Mouse (Mus musculus) embryonic facial prominence, embryonic 14.5 days (tissue): ENCODE measurements around the gene Jade1. TPM values are rescaled to one million over a fixed set of nuclear protein-coding genes. Genes with fewer than 3 reads are reported as not detected.

Experiments used
- ATAC-seq: fragments of 200-750 bp; cut with Nextera tagmentation; 2 replicates; pipeline ENCODE4 v1.8.0; 2017; ENCODE audit warnings: low read depth, moderate number of reproducible peaks, moderate TSS enrichment
- DNase-seq: peaks from one replicate; pipeline ENCODE4 v3.0.0-alpha.2; 2015; ENCODE audit warnings: low spot score
- H3K27ac ChIP-seq: fragments of 300-500 bp; sonication (generic); replicated peaks from 2 replicates; pipeline ENCODE4 v1.5.1; 2014; ENCODE audit warnings: low read depth, mild to moderate bottlenecking, low read length, moderate library complexity
- H3K27me3 ChIP-seq: fragments of 300-500 bp; sonication (generic); replicated peaks from 2 replicates; pipeline ENCODE4 v1.6.1; 2014; ENCODE audit warnings: low read length; ENCODE audit not compliant: control insufficient read depth, insufficient read depth
- H3K36me3 ChIP-seq: fragments of 300-500 bp; sonication (generic); 2 replicates; pipeline ENCODE4 v1.6.1; 2014; ENCODE audit warnings: low read length, mixed read lengths; ENCODE audit not compliant: control insufficient read depth, insufficient read depth
- H3K4me1 ChIP-seq: fragments of 300-500 bp; sonication (generic); 2 replicates; pipeline ENCODE4 v1.6.1; 2014; ENCODE audit warnings: antibody characterized with exemption, low read length; ENCODE audit not compliant: control insufficient read depth, insufficient read depth
- H3K4me2 ChIP-seq: fragments of 300-500 bp; sonication (generic); 2 replicates; pipeline ENCODE4 v1.6.1; 2014; ENCODE audit warnings: low read depth, mild to moderate bottlenecking, low read length, moderate library complexity, mixed read lengths
- H3K4me3 ChIP-seq: fragments of 300-500 bp; sonication (generic); 2 replicates; pipeline ENCODE4 v1.5.1; 2014; ENCODE audit warnings: low read depth, mild to moderate bottlenecking, low read length
- H3K9ac ChIP-seq: fragments of 300-500 bp; sonication (generic); 2 replicates; pipeline ENCODE4 v1.6.1; 2014; ENCODE audit warnings: low read depth, mild to moderate bottlenecking, low read length, moderate library complexity, mixed read lengths
- H3K9me3 ChIP-seq: fragments of 300-500 bp; sonication (generic); 2 replicates; pipeline ENCODE4 v1.6.1; 2016; ENCODE audit warnings: low read length; ENCODE audit not compliant: control insufficient read depth
- WGBS: fragments of 180-500 bp; shearing (Covaris S2); extraction: QIAGEN DNeasy Blood & Tissue Kit; methylation state at CpG from one replicate; pipeline ENCODE4 v1.1.7; 2014; 5-methylcytosine and 5-hydroxymethylcytosine counted together
- polyA plus RNA-seq: library from polyadenylated mRNA; unstranded; fragments of >200 nt; fragmentation: Nextera tagmentation; extraction: Ambion mirVana; gene quantifications from 2 replicates; pipeline ENCODE4 v1.2.1, GENCODE M21; 2014

The Jade1 gene
- polyA plus RNA-seq, 1 experiment from 2014 or later, result 16.1 TPM

GRCm38 (mm10) chr3:41575971-41576370 lies 20.4 kb downstream of the Jade1 start:
- Histone ChIP-seq H3K4me1 (no peaks in the 10 kb centered on the region), H3K9me3 (no peaks in the 10 kb centered on the region), H3K36me3 (no peaks in the 10 kb centered on the region), H3K9ac (no peak overlapping the region), H3K4me2 (no peak overlapping the region), H3K4me3 (no peak overlapping the region), H3K27ac (no peak overlapping the region), H3K27me3 (no peaks in the 10 kb centered on the region)
- DNase-seq, result peak; percentile 5
- no peak for ATAC-seq
- WGBS, result 76% methylated on average over 5 of the region's 5 CpGs

- no peak overlapping the region for H3K9ac ChIP-seq
- WGBS, result 92% methylated on average over 2 of the region's 2 CpGs
- no peaks in the 10 kb centered on the region for H3K4me1 ChIP-seq
- H3K4me2 ChIP-seq, result no peak overlapping the region
- DNase-seq, result no peak
- no peaks in the 10 kb centered on the region for H3K27me3 ChIP-seq
- ATAC-seq, result no peak
- no peak overlapping the region for H3K4me3 ChIP-seq
- H3K9me3 ChIP-seq, result no peaks in the 10 kb centered on the region
- no peak overlapping the region for H3K27ac ChIP-seq
- H3K36me3 ChIP-seq, result no peaks in the 10 kb centered on the region
Measured at GRCm38 (mm10) chr3:41577240-41577639, 21.7 kb downstream of the Jade1 start.

GRCm38 (mm10) chr3:41579873-41580272 lies 24.3 kb downstream of the Jade1 start:
- DNase-seq, result no peak
- H3K27ac ChIP-seq, result no peak overlapping the region
- 55% methylated on average over 4 of the region's 4 CpGs for WGBS
- H3K4me3 ChIP-seq, result no peak overlapping the region
- no peaks in the 10 kb centered on the region for H3K9me3 ChIP-seq
- no peak for ATAC-seq
- no peaks in the 10 kb centered on the region for H3K36me3 ChIP-seq
- H3K4me1 ChIP-seq, result no peaks in the 10 kb centered on the region
- no peak overlapping the region for H3K9ac ChIP-seq
- no peaks in the 10 kb centered on the region for H3K27me3 ChIP-seq
- no peak overlapping the region for H3K4me2 ChIP-seq

GRCm38 (mm10) chr3:41580401-41581323 lies 25.1 kb downstream of the Jade1 start:
- H3K4me1 ChIP-seq, result no peaks in the 10 kb centered on the region
- DNase-seq (no peak), ATAC-seq (no peak)
- H3K36me3 ChIP-seq, result no peaks in the 10 kb centered on the region
- no peak overlapping the region for H3K27ac ChIP-seq
- no peak overlapping the region for H3K4me3 ChIP-seq
- WGBS, result 49% methylated on average over 14 of the region's 14 CpGs
- H3K9me3 ChIP-seq, result no peaks in the 10 kb centered on the region
- no peak overlapping the region for H3K9ac ChIP-seq
- no peak overlapping the region for H3K4me2 ChIP-seq
- H3K27me3 ChIP-seq, result no peaks in the 10 kb centered on the region

- WGBS, result 48% methylated on average over 8 of the region's 8 CpGs
- H3K36me3 ChIP-seq, result no peaks in the 10 kb centered on the region
- no peaks in the 10 kb centered on the region for H3K27me3 ChIP-seq
- DNase-seq, result no peak
- no peak overlapping the region for H3K4me2 ChIP-seq
- no peaks in the 10 kb centered on the region for H3K4me1 ChIP-seq
- no peaks in the 10 kb centered on the region for H3K9me3 ChIP-seq
- no peak overlapping the region for H3K27ac ChIP-seq
- H3K4me3 ChIP-seq, result no peak overlapping the region
- no peak overlapping the region for H3K9ac ChIP-seq
- ATAC-seq, result no peak
Measured at GRCm38 (mm10) chr3:41581436-41581835, 25.9 kb downstream of the Jade1 start.

GRCm38 (mm10) chr3:41582256-41582655 lies 26.7 kb downstream of the Jade1 start:
- WGBS, result 75% methylated on average over 7 of the region's 7 CpGs
- no peak overlapping the region for H3K27ac ChIP-seq
- DNase-seq (no peak), ATAC-seq (no peak)
- H3K27me3 ChIP-seq, result no peaks in the 10 kb centered on the region
- H3K9me3 ChIP-seq, result no peaks in the 10 kb centered on the region
- no peak overlapping the region for H3K9ac ChIP-seq
- H3K4me1 ChIP-seq, result no peaks in the 10 kb centered on the region
- no peaks in the 10 kb centered on the region for H3K36me3 ChIP-seq
- no peak overlapping the region for H3K4me3 ChIP-seq
- H3K4me2 ChIP-seq, result no peak overlapping the region

- no peak overlapping the region for H3K27ac ChIP-seq
- no peaks in the 10 kb centered on the region for H3K27me3 ChIP-seq
- H3K4me2 ChIP-seq, result no peak overlapping the region
- H3K4me1 ChIP-seq, result 0 out of 2 replicates have a peak, but pooled peaks cover 6% of the 10 kb centered on the region
- ATAC-seq, result no peak
- H3K4me3 ChIP-seq, result no peak overlapping the region
- no peak overlapping the region for H3K9ac ChIP-seq
- WGBS, result 93% methylated on average over 13 of the region's 14 CpGs
- no peak for DNase-seq
- H3K9me3 ChIP-seq, result no peaks in the 10 kb centered on the region
- no peaks in the 10 kb centered on the region for H3K36me3 ChIP-seq
Measured at GRCm38 (mm10) chr3:41583092-41583491, 27.6 kb downstream of the Jade1 start.

- DNase-seq (no peak), ATAC-seq (no peak)
- H3K9me3 ChIP-seq, result no peaks in the 10 kb centered on the region
- H3K36me3 ChIP-seq, result no peaks in the 10 kb centered on the region
- no peak overlapping the region for H3K27ac ChIP-seq
- 75% methylated on average over 4 of the region's 4 CpGs for WGBS
- H3K4me2 ChIP-seq, result no peak overlapping the region
- H3K4me3 ChIP-seq, result no peak overlapping the region
- no peak overlapping the region for H3K9ac ChIP-seq
- H3K27me3 ChIP-seq, result no peaks in the 10 kb centered on the region
- H3K4me1 ChIP-seq, result peaks cover 9% of the 10 kb centered on the region; the same call in 1 of the 2 replicates
Measured at GRCm38 (mm10) chr3:41583621-41584020, 28.1 kb downstream of the Jade1 start.

- H3K9me3 ChIP-seq, result no peaks in the 10 kb centered on the region
- no peak overlapping the region for H3K9ac ChIP-seq
- no peaks in the 10 kb centered on the region for H3K27me3 ChIP-seq
- no peak overlapping the region for H3K4me2 ChIP-seq
- no peaks in the 10 kb centered on the region for H3K36me3 ChIP-seq
- no peak for ATAC-seq
- DNase-seq, result no peak
- no peak overlapping the region for H3K27ac ChIP-seq
- H3K4me3 ChIP-seq, result no peak overlapping the region
- peaks cover 19% of the 10 kb centered on the region for H3K4me1 ChIP-seq
- 84% methylated on average over 5 of the region's 5 CpGs for whole genome bisulfite sequencing
Measured at GRCm38 (mm10) chr3:41585548-41585947, 30.0 kb downstream of the Jade1 start.
